Mouse (Mus musculus) ES-Bruce4 (cell line): Measurements from ENCODE around the gene Kcnq1.

ENCODE experiments used
- CTCF ChIP-seq: IDR thresholded peaks from one replicate; pipeline ENCODE4 v1.8.1; 2011; ENCODE audit warnings: low read depth, low read length
- POLR2A ChIP-seq: IDR thresholded peaks from one replicate; pipeline ENCODE4 v1.8.1; 2011; ENCODE audit warnings: low read length; ENCODE audit not compliant: insufficient read depth

GRCm38 (mm10) chr7:143364969-143365839 lies 259.0 kb downstream of the Kcnq1 start:
- TF ChIP-seq CTCF (no peak), POLR2A (no peak)
